Mouse (Mus musculus): ENCODE measurements around the gene Cacnb3.
"Not testable (repeated sequence)": the region's sequence is repeated elsewhere in the genome, so short reads cannot be mapped to it uniquely, and the experiment has no call there.

Gene Cacnb3

DNA sequence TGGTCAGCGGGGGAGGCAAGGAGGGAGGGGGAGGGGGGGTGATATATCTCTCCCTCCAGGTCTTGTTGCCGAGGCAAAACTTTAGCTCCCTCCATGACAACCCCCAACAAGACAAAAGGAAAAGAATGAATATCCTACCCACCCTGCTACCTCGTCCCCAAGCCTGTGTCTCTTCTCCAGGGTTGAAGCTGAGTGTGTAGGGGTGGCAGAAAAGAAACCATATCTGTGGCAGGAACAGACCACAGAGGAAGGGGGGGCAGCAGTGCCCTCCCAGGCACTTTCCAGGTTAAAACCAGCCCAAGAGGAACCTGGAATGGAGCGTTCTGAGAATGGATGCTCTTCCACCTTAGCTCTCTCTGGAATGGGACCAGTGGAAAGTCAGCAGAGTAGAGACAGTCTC lies at the start of gene Cacnb3:
Gene Cacnb3 (plus strand): TSS at position 301 of the 400 bp plus-strand sequence.
- DNase-seq (ENCODE audit: extremely low read depth, insufficient read length, low spot score), result no peak

DNA sequence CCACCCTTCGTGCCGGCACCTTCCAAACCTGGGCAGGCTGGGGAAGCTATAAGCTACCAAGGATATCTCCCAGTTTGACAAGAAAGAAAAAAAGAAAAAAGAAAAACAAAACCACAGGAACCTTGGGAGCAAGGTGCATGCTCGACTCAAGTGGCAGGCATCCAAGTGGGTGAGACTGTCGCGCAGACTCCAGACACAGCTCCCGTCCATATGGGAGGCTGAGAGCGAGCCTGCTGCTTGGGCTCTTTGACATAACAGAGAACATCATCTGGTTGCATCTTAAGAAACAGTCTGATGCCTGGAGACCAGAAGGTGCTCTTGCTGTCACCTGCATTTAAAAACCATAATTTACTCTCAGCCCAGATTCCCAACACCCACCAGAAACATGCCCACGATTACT lies 48.2 kb upstream of the Cacnb3 start:
- DNase-seq (ENCODE audit: extremely low read depth, insufficient read length, low spot score), result no peak

DNA sequence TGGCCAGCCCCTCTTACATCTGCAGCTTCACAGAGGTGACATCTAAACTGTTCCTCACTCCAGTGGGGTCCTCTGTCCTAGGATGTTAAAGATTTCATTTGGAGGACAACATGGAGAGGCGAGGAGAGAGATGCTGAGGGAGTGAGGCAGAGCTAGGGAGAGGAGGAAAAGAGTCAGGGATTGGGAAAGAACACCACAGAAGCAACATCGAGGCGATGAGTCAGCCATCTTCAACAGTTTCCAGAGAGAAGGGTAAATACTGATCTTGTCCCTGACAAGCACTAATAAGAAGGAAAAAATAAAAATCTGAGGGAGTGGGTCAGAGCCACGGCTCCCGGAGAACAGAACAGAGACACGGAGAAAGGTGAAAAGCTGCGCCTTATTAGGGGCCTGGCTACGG lies 47.6 kb upstream of the Cacnb3 start:
- DNase-seq (ENCODE audit: extremely low read depth, insufficient read length, low spot score), result no peak

DNA sequence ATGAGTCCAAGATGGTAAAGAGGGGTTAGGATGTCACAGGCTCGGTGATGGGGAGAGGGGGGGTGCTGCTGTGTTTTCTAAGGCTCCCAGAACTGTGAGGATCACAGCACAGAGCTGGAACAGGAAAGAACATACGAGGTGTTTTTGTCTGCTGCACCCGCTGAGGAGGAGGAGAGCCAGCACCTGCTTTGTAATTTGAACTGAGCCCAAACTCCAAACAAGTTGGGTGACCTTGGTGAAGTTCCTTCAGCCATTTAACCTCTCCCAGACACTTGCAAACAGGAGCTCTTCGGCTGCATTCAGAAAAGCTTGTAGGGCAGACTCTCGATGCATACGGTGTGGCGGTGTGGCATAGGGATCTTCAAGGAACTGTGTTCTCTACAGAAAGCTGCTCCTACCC lies 45.2 kb upstream of the Cacnb3 start:
- DNase-seq (ENCODE audit: extremely low read depth, insufficient read length, low spot score), result no peak

DNA sequence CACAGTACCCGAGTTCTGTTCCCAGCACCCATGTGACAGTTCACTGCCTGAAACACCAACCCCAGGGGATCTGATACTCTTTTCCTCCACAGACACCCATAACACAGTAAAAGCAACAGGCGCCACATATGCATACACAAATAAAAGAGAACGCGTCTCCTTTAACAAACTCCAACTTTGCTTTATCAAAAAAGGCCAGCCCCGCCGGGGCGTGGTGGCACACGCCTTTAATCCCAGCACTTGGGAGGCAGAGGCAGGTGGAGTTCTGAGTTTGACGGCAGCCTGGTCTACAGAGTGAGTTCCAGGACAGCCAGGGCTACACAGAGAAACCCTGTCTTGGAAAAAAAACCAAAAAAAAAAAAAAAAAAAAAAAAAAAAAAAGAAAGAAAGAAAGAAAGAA lies 44.5 kb upstream of the Cacnb3 start:
- DNase-seq (ENCODE audit: extremely low read depth, insufficient read length, low spot score), result not testable (repeated sequence)

DNA sequence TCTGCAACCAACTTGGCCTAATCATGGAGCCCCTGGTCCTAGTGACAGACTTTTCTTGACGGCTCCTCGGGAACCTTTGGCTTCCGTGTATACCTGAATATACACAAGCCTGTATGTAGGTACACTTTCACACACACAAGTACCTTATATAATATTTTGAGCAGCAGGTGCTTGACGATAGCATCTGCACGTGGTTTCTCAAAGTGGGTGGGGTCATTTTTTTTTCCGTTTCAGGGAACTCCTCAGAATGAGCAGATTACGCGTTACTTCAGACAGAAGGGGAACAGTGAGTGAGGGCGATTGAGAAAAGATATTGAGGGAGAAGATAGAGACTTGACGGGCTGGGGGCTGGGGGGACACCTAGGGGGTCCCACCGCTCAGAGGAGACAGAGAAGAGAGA lies 42.9 kb upstream of the Cacnb3 start:
- no peak for DNase-seq (ENCODE audit: extremely low read depth, insufficient read length, low spot score)

DNA sequence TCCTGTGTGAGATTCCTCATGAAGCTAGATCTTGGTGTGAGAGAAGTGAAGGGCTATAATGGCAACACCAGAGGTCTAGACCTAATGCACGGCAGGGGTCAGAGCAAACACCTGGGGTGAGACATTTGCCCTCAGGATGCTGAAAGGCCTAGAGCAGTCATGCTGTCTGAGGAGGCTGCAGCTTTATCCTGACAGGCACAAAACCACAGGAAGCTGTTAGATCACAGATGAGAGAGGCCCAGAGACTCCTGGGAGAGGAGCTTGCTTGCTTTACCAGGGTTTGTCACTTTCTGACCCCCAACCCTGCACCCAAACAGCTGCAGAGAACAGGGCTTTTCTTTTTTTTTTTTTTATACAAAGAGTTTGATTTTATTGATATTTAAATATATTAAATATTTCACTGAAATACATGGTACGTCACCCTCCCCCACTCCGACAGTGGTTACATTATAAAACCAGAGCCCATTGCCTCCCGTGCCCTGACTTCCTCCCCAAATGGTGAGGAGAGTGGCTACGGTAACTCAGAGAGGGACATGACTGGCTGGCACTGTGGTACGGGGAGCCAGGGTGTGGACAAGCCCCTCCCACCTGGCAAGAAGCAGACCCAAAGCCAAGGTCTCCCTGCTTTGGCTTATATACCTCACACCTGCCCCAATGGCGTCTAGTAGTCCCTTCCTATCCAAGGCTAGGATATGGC lies 40.9 kb upstream of the Cacnb3 start:
- DNase-seq (ENCODE audit: extremely low read depth, insufficient read length, low spot score), result no peak

DNA sequence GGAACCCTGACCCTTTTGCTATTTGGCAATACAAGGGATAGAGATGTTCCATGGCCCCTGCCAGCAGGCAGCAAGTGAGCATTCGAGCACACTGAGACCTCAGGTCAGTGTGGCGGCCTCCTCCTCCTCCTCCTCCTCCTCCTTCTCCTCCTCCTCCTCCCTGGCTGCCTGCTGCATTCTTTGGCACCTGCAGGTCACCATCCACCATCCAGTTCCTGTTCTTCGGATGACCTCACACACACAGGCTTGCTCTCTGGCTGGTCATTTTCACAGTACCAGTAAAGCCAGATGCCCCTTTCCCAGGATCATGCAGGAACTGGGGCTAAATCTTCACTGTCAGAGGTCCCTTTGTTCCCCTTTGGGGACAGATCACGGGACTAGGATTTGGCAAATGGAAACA lies 39.2 kb upstream of the Cacnb3 start:
- DNase-seq (ENCODE audit: extremely low read depth, insufficient read length, low spot score), result no peak

DNA sequence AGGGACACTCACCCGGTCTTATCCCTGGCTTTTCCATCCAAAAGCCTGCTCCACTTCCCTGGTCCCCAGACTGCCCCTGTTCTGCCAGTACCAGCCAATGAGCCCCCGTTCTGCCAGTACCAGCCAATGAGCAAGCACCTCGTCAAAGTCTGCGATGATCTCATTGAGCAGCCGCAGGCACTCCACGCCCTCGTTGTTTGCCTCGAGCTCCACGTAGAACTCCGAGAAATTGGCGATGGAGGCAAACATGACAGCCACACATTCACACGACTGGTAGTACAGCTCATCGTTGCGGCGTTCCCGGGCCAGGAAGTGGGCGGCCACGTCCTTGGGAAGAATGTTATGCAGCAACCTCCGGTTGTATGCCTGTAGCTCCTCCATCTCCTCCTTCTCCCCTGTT lies 36.4 kb upstream of the Cacnb3 start:
- peak; percentile 74 for DNase-seq (ENCODE audit: extremely low read depth, insufficient read length, low spot score)

DNA sequence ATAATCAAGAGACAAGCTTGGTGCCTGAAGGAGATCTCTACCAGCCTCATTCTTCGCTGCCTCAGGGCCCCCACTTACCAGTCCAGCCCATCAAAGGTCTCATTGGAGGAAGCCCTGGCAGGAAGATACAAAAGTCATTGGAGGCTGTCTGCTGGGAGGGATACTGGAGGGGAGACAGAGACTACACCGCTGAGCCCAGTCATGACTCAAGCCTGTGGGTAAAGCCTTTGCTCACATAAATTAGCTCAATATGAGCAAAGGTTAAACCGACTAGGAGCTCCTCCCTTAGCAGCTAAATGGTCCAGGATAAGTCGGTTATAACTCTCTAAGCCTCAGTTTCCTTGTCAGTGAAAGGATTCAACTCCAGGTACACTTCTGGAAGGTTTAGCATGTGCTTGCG lies 35.6 kb upstream of the Cacnb3 start:
- DNase-seq (ENCODE audit: extremely low read depth, insufficient read length, low spot score), result no peak

DNA sequence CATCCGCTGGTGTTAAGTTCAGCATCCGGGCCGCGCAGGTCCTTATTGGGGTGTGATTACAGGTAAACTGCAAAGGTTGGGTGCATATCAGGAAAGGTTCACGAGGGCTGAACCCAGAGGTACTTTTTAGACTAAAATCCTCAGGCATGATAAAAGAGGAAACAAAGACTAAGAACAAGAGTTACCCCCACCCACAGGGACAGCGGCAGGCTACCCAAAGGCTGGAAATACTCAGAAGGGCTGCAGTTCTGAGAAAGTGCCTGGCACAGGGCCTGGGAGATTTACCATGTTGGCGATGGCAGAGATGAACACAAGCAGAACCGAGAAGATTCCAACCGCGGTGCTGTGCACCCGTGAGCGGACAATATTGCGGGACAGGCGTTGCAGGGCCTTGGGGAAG lies 34.0 kb upstream of the Cacnb3 start:
- DNase-seq (ENCODE audit: extremely low read depth, insufficient read length, low spot score), result no peak

DNA sequence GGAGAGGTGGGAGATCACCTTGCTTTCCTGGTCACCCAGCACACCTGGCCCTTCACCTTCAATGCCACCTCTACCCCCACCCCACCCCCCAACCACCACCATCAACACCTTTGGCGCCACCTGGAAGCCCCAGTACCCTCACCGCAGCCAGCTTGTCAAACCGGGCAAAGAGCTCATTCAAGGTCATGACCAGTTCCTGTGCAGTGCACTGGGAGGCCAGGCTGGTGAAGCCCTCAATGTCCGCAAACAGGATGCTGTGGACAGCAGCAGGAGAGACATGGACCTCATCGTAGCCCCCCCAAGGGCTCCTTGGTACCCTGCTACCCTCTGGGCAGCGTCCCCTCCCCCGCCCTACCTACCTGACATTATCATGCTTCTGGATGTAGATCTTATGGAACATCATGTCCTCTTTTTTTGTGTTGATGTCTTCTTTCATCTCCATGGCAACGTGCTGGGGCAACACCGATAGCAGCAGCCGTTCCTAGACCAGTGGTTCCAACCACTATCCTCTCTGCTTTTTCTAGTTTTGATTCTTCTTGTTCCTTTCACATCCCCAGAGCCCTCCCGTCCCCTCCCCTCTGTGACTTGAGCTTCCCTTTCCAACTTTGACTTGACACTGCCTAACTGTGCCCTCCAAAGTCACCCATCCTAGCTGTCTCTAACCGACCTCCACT lies 30.5 kb upstream of the Cacnb3 start:
- no peak for DNase-seq (ENCODE audit: extremely low read depth, insufficient read length, low spot score)

DNA sequence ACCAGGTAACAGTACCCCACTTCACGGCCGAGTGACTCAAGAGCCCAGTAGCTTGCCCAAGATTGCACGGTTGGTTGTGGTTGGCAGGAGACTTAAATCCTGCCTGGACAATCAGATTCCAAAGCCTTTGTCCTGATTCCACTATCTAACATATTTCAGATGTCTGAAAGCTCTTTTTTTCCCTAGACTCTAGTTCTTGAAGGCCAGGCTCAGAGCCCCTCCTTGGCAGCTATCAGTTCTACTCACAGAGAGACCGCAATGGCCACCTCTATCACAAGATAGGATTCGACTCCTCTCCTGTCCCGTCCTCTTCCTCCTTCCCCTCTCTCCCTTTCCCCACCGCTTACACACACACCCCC lies 28.8 kb upstream of the Cacnb3 start:
- DNase-seq (ENCODE audit: extremely low read depth, insufficient read length, low spot score), result no peak

DNA sequence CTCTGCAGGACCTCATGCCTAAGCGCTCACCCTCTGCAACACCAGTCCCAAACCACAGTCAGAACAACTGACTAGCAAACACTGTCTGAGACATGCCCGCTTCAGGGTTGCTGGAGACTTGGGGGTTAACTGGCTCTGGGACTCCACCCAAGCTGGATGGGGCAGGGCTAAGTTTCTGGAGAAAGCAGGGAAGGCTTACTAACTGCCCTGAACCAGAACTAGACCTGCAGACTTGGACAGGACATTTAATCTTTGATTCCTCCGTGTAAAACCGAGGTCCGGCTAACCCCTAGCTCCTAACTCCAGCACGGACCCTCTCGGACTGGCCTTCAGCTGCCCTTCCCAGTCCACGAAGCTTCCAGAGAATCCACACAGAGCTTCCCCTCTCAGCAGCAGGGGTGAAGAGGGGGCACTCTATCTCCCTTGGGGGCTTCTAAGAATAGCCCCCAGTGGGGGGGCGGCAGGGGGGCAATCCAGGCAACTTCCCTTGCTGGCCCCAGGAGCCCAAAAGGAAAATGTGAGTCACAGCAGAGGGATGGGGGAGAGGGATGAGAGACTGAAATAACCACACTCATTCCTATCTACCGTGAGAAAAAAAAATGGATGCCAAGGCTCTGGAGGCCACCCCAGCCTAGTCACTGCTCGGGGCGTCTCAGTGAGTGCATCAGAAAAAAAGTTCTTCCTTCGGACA lies 28.3 kb upstream of the Cacnb3 start:
- no peak for DNase-seq (ENCODE audit: extremely low read depth, insufficient read length, low spot score)

DNA sequence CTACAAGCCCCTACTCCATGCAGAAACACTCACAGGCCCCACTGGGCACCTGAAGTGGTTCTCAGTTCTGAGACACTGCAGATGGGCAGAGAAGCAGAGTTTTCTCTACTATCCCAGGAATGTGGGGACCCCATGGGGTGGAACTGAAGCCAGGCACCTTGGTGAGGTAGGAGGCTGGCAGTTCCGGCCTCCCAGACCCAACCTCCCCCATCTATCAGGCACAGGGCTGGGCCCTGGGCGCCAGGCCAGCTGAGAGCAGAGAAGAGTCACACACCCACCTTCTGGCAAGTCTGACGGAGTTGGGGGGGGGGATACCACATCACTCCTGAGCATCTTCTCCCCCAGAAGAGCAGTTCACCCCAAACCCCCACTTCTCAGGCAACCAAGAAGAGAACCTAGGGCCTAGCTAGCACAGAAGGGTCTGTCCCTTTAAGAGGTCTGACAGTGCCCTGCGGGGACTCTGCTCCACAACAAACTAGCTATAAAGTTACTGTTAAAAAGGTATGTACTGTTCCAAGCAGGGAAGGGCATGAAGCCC lies 27.6 kb upstream of the Cacnb3 start:
- no peak for DNase-seq (ENCODE audit: extremely low read depth, insufficient read length, low spot score)

DNA sequence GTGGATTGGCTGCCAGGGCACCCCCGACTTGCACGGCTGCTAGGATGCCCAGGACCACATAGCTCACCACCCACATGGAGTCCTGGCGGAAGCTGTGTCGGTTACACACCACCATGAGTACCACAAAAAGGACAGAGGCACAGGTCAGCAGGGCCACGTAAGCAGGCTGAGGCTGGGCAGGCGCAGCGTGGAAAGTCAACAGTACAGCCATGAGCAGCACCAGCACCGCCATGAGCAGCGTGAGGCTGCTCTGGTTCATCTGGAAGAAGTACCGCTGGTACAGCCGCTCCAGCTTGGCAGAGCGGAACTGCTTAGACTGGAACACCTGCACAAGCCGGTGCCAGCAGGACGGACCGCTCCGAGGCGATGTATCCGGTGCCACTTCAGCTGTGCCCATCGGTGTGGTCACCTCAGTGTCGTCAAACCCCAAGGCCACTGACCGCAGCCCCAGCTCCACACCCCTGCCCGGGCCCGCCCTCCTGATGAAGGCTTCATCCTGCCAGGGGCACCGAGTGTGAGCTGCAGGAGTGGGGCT lies 26.5 kb upstream of the Cacnb3 start:
- DNase-seq (ENCODE audit: extremely low read depth, insufficient read length, low spot score), result no peak

DNA sequence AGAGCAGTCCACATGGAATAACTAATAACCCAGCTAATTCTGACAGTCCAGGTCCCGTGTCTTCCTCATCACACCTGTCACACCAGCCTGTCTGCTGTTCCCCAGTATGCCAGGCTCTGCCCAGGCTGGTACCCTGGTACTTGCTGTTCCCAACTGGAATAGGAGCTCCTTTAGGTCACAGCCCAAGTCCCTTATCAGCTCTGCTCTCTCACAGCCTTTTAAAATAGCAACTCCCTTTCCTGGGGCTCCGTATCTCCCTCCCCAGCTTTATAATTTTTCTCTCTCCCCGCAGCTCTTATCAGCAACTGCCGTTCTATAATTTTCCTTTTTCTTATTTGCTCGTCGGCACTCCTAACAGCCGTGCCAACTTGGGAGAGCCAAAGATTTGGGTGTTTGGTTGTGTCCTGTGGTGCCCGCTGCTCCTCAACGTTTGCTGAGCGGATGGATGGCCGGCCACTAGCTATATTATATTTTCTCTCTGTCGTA lies 24.5 kb upstream of the Cacnb3 start:
- DNase-seq (ENCODE audit: extremely low read depth, insufficient read length, low spot score), result no peak

DNA sequence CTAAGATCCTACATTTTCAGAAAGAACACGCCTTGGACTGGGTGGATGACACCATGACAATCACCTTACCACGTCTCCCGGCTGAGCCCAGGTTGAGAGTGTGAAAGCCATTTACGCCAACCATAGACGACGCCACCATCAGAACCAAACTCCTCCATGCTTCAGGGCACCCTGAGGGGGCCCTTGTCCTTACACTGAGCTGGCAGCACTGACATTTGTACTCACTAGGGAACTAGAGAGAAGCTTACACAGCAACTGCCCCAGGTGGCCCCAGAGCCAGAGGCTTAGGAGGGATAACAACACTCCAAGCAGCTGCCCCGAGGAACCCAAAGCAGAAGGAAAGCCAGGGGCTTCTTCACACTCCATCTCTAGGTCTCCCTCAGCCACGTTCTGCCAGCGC lies 23.9 kb upstream of the Cacnb3 start:
- no peak for DNase-seq (ENCODE audit: extremely low read depth, insufficient read length, low spot score)

DNA sequence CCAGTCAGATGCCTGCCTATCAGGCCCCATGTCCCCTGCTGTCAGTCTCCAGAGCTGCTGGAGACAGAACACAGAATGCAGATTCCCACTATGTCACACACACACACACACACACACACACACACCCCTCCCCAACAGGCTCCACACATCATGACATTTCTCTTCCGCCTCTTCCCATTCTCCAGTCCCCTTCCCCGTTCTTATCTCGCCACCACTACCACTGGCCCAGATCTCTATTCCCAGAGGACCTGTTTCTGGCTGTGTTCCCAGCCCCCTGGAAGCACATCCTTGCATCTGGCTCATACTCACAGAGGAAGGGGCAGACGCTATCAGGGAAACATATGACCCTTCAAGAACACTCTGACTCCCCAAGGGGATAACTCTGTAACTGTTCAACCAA lies 23.1 kb upstream of the Cacnb3 start:
- no peak for DNase-seq (ENCODE audit: extremely low read depth, insufficient read length, low spot score)

DNA sequence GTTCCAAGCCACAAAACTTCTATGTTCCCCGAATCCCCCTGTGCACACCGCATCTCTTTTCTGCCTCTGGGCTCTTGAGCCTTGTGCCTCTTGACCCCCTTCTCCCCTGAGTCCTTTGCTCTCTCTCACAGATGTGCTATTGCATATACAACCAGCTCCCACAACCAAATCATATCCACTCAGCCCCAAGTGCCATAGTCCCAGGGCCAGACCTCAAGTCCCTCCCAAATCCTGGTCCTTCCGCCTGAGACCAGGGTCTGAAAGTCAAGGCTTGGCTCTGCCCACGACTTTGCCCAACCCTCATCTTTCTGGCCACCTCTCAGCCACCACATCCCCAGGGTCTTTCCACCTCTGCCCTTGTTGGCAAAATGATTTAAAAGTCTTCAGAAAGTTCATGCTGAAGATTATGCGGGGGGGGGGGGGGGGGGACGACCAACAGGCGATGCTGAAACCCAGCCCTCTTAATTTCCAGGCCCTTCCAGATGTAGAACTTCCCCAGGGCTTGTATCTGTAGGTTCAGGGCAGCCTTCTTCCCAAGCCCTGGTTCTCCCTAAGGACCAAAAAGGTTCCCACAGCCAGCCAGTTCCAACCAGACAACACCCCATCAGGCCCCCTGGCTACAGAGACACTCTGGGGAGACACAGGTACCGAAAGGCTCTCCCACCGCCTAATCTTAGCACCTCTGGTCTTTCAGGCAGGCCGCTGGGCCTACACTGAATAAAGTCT lies 22.4 kb upstream of the Cacnb3 start:
- peak; percentile 50 for DNase-seq (ENCODE audit: extremely low read depth, insufficient read length, low spot score)

DNA sequence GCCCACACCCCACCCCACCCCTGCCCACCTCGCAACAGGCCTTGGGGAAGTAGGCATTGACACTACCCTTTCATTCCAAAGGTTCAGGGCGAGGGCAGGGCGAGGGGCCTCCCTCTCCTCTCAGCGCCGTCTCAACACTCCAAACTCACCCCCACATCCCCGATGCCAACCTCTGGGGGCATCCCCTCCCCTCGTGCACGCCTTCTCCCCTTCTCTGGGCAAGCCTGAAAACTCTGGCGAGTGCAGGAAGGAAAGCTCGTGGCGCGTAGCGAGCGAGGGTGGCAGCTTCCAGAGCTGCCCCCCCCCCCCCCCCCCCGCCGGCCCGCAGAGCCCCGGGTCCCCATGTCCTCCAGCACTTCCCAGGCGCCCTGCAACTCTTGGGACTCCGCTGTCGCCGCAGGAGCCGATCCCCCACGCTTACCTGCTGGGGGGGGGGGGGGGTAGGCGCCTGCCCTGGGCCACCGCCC lies 21.8 kb upstream of the Cacnb3 start:
- DNase-seq (ENCODE audit: extremely low read depth, insufficient read length, low spot score), result peak; percentile 66

Measured in 3134 (cell line).